Mouse (Mus musculus) 3T3-L1 (cell line): ENCODE data around the gene Nadk.

ENCODE experiments used
- DNase-seq: peaks from one replicate; pipeline ENCODE4 v3.0.0-alpha.2; 2015; ENCODE audit warnings: low read depth, low spot score

Gene Nadk

GRCm38 (mm10) chr4:155601997-155602456 lies 39.8 kb downstream of the Nadk start:
- DNase-seq, result no peak

GRCm38 (mm10) chr4:155602753-155603152 lies 40.6 kb downstream of the Nadk start:
- DNase-seq, result no peak

- no peak for DNase-seq
Observed at GRCm38 (mm10) chr4:155603801-155604200, 41.6 kb downstream of the Nadk start.

- DNase-seq, result no peak
Observed at GRCm38 (mm10) chr4:155605132-155605531, 43.0 kb downstream of the Nadk start.

- DNase-seq, result no peak
Observed at GRCm38 (mm10) chr4:155606825-155607224, 44.6 kb downstream of the Nadk start.

GRCm38 (mm10) chr4:155611860-155612259 lies 49.7 kb downstream of the Nadk start:
- no peak for DNase-seq

GRCm38 (mm10) chr4:155613264-155613663 lies 51.1 kb downstream of the Nadk start:
- DNase-seq, result no peak

- no peak for DNase-seq
Observed at GRCm38 (mm10) chr4:155618321-155618720, 56.1 kb downstream of the Nadk start.

GRCm38 (mm10) chr4:155624338-155625291 lies 62.4 kb downstream of the Nadk start, which contains the start of gene Cdk11b:
Gene Cdk11b (plus strand): TSS chr4:155624854.
- DNase-seq, result peak; percentile 99

GRCm38 (mm10) chr4:155630267-155630666 lies 68.1 kb downstream of the Nadk start:
- no peak for DNase-seq

- DNase-seq, result no peak
Observed at GRCm38 (mm10) chr4:155635766-155636499, 73.8 kb downstream of the Nadk start.
